Mouse (Mus musculus) lung, adult 18-20 months (tissue): Measurements from ENCODE around the gene Olfr464.
"Not testable (repeated sequence)": the region's sequence is repeated elsewhere in the genome, so short reads cannot be mapped to it uniquely, and the experiment has no call there.

Source experiments
- DNase-seq, 2 experiments: peaks; one replicate each; pipeline ENCODE4 v3.0.0; 2022; ENCODE audit warnings: mixed read lengths in 2 of 2

The Olfr464 gene

DNA sequence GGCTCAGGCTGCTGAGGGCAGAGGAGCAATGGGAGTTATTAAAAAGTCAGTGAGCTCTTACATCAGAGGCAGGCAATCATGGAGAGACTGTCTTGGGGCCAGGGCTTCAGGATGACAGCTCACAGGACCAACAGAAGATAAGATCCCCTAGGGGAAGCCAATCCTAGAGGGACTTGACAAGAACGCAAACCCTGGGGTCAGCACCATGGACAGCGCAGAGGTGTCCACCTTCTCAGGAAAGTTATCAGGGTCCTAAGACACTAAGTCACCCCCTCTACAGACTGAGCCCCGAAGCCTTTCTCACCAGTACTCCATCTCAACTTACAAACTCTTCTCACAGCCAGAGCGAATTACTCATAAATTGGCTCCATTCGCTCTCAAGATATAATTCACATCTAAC is at the start of gene Olfr464:
TSS of gene Olfr464 (minus strand) at position 2 of the 400 bp plus-strand sequence.
- DNase-seq: no peak

DNA sequence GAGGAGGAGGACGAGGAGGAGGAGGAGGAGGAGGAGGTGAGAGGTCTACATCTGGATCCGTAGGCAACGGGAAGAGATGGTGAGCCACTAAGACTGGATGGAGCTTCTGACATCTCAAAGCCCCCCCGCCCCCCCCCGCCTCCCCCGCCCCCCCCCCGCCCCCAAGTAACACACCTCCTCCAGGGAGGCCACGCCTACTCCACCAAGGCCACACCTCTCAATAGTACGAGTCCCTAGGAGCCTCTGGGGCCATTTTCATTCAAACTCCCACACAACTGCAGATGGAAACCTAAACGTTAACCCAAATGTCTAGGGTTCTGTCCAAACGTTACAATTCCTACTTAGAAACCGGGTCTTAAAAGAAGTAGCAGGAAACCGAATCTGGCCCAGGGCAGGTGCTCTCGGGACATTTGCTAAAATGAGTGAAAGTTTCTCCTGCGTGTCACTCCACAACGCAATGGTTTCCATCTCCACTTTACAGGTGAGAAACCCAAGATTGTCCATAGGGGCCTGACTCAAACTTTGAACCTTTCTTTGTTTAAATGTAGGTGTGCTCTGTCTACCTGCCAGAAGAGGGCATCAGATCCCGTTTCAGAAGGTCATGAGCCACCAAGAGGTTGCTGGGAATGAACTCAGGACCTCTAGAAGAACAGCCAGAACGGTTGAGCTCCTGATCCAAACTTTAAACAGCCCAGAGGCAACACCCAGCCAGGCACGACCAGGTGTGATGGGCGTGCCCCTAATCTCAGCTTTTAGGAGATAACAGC is 47.8 kb upstream of the Olfr464 start:
- DNase-seq: peak; percentile 15 to 28

DNA sequence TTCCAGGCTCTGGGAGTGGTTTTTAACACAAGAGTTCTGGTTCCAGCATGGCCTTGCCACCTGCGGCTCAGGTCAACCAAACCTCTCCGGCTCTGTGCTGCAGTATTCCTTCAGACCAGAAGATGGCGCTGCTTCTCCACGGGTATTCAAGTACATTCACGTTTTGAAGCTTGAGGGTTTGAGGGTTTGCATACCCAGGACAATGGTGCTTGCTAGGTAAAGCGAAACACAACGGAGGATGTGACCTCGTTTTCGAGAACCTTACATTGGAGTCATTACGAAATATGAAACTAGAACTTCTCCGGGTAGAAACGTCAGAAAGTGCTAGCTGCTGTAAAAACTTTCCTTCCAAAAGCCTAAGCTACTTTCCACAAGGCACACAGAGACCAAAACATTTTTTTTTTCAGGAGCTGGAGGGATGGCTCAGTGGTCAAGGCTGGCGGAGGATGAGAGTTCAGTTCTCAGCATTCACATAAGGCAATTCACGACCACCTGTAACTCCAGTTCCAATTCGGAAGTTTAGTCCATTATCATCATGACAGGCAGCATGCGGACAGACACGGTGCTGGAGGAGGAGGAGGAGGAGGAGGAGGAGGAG is 47.0 kb upstream of the Olfr464 start:
- peak; percentile 83 to 86 for DNase-seq

DNA sequence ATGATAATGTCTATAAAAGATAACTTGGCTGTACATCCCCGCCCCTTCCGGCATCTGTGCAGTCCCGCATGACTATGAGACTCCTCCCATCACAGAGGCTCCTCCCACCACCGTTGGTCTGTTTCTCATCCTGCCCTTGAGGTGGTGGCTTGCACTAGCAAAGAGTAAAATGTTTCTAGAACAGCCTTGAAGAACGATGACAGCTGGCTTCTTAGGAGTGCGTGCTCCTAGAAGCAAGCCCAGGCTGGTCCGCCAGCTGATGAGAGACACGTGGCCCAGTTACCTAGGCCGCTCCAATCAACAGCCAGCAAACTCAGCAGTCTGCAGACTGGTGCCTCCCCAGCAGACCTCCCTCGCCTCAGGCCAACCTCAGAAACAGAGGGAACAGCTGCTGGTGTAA is 45.4 kb upstream of the Olfr464 start:
- peak; percentile 10 to 15 for DNase-seq

DNA sequence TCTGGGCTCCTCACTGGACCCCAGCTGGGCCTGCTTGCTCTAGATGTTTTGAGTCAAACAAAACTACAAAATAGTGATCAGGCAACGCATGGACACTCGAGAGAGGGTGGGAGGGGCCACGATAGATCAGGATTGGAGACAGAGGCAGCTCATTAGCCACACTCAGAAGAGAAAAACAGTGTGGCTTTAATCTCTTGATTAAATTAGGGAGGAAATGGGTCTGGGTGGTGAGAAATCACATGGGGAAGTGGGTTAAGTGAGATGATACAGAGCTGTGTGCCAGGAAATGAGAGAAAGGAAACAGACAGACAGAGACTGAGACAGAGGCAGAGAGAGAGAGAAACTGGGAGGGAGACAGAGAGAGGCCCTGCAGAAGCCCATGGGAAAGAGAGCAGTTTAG is 44.5 kb upstream of the Olfr464 start:
- DNase-seq: no peak

DNA sequence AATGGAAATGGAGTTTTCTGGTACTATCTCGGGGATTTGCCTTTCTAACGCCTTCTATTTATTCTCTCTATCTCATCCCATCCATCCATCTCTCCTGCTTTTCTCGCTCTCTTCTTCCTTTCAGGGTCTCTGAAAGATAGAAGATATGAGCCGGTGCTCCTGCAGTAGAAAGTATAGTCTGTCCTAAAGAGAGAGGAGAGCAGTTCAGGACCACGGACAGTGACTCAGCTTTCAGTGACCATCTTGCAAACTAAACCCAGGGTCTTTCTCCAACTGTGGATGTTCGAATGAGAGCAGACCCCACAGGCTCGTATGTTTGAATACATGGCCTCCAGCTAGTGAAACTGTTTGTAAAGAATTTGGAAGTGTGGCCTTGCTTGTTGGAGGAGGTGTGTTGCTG is 36.3 kb upstream of the Olfr464 start:
- DNase-seq: no peak

DNA sequence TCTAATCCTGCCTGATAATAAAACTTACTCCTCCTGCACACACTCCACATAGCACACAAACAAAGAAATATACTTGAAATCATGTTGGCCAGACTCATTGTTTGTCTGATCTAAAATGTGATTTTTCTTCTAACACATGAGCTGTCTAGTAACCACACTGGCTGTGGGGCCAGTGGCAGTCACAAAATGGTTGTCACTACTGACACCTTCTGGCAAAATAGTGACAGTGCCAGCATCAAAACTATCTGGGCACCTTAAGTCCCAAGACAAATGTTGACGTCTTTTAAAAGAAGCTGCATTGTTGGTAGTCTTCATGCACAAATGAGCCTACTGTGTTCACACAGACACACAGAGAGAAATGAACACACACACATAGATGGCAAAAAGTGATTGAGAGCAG is 34.4 kb upstream of the Olfr464 start:
- DNase-seq: no peak

DNA sequence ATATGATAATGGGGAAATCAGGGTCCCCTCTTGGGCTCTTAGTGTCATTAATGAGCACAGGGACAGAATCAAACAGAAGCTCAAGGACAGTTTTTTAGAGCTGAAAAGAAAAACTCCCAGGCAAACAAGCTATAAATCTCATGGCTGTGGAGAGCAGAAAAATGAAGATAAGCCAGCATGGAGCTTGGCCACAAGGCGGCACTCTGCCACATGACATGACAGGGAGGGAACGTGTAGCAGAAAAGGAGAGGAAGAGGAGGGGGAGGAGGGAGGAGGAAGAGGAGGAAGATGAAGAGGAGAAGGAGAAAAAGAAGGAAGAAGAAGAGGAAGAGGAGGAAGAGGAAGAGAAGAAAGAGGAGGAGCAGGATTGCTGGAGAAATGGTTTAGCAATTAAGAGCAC is 29.2 kb upstream of the Olfr464 start:
- no peak for DNase-seq

DNA sequence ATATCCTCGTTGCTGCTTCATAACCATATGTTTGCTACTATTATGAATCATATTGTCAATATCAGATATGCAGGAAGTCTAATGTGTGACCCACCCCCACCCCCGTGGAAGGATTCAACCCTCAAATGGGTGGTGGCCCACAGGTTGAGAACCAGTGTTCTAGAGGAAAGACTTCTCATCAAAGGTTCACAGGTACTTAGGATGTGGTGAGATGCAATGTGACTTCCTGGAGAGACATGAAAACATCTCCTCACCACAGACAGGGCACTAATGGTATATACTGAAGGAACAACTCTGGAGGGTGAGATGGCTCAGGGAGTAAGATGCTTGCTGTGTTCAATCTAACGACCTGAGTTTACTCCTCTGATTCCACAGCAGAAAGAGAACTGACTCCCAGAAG is 14.7 kb upstream of the Olfr464 start:
- DNase-seq: peak in 1 of 2 experiments; percentile 2

DNA sequence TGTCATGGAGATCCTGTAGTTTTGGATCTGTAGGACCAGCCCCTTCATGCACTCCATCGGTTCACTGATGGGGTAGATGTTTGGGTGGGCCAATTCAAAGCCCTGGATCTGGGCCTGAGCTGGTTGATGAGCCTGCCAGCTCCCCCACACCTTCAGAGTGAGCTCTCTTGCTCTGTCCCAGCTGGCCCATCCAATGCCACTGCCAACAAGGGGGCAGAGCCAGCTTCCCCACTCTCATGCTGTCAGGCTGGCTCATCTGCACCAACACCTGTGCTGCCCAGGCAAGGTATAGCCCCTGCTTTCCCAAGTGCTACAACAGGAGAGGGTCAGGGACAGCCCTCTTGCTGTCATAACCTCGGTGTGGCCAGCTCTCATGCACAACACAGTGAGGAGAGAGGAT is 13.0 kb upstream of the Olfr464 start:
- DNase-seq: no peak

DNA sequence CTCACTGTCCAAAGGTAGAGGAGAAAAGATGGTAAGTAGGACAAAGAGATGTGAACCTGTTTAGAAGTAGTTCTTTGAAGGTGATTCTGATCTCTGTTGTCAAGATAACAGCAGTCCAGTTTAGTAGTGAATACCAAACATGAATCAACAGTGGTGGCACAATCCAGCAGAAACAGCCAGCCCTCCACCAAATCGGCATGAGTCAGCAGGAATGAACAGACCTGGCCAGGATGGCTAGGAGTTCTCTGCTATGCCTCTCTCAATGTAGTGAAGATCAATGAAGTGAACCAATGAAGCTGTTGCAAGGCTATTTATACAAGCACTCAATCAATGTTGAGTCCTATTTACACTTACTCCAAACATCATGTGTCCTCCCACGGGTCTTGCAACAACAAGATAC is 9.6 kb upstream of the Olfr464 start:
- DNase-seq: no peak

DNA sequence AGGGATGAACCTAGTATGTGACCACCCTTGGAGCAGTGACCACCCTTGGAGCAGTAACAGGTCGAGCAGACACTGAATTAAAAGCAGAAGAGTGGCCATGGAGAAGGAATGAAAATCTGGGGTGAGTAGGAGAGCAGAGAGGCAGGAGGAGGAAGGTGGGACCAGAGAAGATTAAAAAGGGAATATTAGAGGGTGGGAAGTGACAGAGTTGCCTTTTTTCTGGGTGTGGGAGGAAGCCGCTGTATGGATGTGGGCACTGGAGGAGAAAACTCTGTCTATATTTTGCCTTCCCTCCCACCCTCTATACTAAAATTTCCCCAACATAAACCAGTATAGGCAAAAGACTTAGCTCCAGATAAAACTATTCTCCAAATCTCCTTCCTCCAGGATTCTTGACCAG is 466 bp downstream of the Olfr464 start:
- no peak for DNase-seq

DNA sequence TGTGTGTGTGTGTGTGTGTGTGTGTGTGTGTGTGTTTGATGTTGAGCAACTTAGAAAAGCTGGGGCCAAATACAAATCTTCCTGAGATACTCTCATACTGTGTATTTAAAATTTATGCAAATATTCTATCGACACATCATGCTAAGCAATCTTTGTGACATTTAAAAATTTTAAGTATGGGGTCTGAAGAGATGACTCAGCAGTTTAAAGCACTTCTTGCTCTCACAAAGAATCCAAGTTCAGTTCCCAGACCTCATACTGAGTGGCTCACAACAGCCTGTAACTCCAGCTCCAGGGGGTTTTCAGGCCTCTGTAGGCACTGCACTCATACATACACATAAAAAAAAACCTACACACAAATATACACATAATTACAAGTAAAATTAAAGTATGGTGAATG is 4.8 kb downstream of the Olfr464 start:
- no peak for DNase-seq

DNA sequence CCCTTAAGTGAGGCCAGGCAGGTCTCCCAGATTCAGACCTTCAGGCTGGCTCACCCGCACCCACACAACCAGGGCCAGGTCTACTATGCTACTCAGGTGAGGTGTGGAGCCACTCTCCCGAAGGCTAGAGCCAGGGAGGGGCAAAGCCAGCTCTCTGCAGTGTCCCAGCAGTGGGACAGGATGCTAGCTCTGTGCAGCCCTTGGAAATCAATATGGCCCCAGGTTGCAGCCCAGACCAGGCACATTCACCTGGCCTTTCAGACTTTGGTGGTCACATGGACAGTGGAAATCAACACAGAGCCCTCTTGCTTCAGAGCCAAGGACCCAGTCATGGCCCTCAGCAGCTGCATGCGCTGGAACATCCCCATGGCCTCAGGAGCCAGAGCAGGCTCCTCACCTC is 16.4 kb downstream of the Olfr464 start:
- no peak for DNase-seq

DNA sequence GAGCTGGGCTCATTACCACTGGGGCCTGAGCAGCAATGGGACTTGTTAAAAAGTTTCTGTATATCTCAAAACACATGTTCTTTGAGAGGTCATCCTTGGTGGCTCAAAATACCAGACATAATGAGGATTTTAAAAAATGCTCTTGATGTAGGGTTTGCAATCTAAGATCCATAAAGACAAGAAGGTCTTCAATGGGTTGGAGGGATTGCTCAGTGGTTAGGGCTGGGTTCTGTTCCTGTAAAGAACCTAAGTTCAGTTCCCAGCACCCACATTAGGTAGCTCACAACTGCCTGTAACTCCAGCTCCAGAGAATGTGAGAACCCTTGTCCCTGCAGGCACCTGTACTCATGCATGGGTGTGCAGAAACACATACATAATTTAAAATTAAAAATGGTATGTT is 23.5 kb downstream of the Olfr464 start, which contains the start of gene Olfr463:
TSS of gene Olfr463 (minus strand) at position 101 of the 400 bp plus-strand sequence.
- no peak for DNase-seq

DNA sequence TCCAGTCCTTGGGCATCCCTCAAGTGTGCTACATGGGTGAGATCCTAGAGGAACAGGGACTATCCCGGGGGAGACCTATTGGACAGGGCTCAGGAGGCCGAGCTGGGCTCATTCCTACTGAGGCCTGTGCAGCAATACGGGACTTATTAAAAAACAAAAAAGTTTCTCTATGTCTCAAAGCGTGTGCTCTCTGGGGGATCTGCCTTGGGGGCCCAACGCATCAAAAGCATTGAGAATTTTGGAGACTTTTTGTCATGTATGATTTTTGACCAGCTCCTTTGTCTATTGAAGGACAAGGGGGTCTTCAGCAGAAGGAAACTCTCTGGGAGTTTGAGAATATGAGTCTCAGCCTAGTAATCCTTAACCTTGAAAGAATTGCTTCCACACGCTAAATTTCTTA is 28.6 kb downstream of the Olfr464 start, which contains the start of gene Olfr462:
TSS of gene Olfr462 (minus strand) at position 101 of the 400 bp plus-strand sequence.
- DNase-seq: no peak

DNA sequence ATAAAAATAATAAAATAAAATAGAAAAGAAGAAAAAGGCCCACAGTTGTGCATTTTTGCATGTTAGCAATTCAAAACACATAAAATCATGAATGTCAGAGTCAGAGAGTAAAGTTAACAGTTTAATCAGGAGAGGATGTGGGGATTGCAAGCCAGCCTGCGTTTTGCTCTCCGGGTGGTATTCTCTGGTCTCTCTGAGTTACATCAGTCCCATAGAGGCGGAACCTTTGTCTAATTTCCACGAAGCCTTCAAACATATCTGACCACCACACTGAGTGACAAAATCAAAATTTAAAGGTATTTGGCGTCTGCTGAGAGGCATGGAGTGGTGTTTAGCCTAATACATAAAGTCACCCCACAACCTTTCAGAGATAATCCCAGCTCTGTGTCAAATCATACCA is 35.9 kb downstream of the Olfr464 start:
- DNase-seq: no peak

DNA sequence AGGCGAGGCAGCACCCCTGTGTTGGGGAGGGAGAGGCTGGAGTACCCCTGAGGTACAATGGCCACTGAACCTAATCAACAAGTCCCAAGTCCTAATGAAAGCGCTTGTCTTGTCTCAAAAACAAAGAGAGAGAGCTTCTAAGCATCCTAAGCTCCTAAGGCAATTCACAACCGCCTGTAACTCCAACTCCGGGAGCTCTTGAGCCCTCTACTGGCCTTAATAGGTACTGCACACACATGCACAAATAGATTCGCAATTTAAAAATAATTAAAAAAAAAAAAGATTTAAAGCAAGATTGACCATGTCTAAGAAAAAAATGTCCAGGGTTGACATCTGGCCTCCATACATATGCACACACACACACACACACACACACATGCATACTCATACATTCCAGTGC is 37.3 kb downstream of the Olfr464 start:
- DNase-seq: no peak

DNA sequence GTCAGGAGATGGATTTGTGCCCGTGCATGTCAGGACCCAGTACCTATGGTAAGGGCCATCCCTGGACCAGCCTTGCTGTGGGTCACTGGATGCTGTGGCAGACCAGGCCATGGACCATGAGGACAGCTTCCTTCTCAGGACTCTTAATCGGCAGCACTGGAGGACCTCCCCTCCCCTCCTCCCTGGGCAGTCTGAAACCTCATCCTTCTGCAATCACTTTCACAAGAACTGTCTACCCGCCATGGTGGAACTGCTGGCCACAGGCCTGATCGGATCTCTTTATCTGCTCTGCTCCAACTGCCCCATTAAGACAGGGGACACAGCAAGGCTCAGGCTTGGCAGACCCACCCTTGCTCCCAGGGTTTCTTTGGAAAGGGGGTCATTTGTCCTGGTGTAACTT is 39.1 kb downstream of the Olfr464 start:
- no peak for DNase-seq

DNA sequence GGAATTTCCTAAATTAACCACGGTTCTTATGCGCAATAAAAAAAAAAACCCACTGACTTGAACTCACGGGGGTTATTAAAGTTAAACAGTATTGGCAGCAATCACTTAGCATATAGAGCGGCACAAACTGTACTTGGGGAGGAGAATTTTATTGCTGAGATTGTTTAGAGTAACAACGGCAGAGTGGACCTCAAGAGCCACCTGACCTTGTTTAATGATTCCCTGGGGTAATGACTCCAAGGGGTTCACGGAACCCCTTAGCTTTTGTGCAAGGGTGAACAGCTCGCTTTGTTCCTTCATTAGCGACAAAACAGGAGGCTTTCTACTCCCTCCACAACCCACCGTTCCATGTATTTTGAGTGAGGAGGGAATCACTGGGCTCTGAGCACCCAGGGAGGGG is 40.9 kb downstream of the Olfr464 start:
- DNase-seq: no peak

DNA sequence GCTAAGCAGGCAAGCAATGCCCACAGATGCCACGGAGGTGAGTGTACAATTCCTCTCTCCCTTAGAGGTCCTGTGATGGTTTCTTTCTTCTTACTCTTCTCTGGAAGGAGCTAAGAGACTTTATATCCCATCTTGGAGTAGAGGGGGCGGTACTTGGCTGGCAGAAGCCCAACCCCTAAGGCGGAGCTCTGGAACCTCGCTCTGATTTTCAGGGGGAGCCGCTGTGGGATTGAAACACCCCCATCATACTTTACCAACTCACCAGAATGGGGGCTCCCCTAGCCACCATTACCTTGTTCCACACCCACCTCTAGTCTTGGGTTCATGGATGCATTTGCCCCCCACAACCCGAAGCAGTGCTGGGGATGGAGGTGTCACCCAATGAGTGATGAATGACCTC is 45.3 kb downstream of the Olfr464 start, which contains the start of gene Epx:
TSS of gene Epx (minus strand) at position 101 of the 400 bp plus-strand sequence.
- no peak for DNase-seq

DNA sequence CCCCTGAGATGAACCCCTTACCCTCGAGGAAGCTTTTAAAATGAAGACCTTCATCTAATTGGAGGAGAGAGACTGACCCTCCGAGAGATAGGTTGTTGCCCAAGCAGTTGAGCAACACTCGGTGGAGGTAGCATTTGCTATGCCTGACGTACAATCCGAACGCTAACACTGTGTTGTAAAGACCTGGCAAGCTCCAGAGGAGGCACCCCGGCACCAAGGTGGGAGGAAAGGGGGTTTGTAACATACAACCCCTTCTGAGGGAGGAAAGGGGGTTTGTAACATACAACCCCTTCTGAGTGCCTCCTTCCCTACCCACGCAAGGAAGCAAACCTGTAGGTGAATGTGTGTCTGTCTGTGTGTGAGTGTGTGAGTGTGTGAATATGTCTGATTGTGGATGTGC is 49.0 kb downstream of the Olfr464 start:
- DNase-seq: no peak

DNA sequence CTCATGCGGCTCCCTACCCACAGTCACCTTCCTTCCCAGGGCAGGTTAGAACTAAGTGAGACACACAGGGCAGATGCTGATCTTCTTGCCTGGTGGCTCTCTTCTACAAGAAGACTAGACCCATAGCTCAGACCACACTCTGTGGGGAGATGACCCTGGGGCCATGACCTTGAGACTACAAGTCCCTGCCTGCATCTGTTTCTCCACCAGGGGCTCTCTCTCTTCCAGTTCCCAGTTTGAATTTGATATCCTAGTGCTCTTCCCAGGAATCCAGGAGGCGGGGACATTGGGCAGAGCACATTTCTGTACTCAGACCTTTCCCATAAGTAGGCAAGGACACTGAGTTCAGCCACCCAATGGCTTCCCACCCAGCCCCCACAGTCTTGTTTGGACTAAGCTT is 50.7 kb downstream of the Olfr464 start:
- no peak for DNase-seq

DNA sequence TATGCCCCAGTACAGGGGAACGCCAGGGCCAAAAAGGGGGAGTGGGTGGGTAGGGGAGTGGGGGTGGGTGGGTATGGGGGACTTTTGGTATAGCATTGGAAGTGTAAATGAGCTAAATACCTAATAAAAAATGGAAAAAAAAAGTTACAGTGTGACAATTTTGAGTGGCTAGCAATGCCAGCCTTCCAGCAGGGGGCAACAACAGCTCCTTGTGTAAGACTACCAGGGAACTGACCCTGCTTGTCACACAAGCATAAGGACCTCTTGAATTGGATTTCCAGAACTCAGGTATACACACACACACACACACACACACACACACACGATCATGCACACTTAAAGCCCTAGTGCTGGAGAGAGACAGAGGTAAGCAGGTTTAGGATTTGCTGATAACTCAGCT is 53.9 kb downstream of the Olfr464 start:
- DNase-seq: not testable (repeated sequence)
